Mouse (Mus musculus): Measurements from ENCODE around the gene Tefm. TPM values are rescaled to one million over a fixed set of nuclear protein-coding genes. Genes with fewer than 3 reads are reported as not detected.

Gene Tefm
- total RNA-seq, 2 experiments from 2014 or later, result 3.4 to 5.8 TPM

DNA sequence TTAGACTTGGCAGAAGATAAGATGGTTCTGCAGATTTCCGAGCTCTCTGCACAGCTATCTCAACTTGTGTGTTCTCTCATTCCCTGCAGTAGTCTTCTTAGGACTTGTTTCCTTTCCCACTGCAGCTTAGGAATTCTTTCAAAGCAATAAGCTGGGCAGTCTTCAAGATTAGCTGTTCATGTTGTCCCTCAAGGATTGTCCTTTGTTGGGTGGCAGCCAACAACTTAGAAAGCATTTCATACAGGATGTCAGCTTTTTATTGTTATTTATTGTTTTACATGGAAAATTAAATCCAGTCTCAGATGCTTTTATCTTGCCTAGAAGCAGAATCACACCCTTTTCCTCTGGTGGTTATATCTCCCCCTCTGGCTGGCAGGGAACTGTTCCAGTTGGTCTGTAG lies 25.6 kb downstream of the Tefm start:
- ATAC-seq (replicated peaks; ENCODE audit: low FRiP score, poor library complexity, severe bottlenecking), result no peak

GRCm38 (mm10) chr11:80104407-80104806 lies 37.6 kb downstream of the Tefm start:
- ATAC-seq (replicated peaks; ENCODE audit: low FRiP score, poor library complexity, severe bottlenecking), result no peak

- no peak for ATAC-seq (replicated peaks; ENCODE audit: low FRiP score, poor library complexity, severe bottlenecking)
These were observed 40.7 kb downstream of the Tefm start for GRCm38 (mm10) chr11:80101298-80101697.

GRCm38 (mm10) chr11:80098444-80099056 lies 43.4 kb downstream of the Tefm start:
- ATAC-seq (replicated peaks; ENCODE audit: low FRiP score, poor library complexity, severe bottlenecking), result no peak

DNA sequence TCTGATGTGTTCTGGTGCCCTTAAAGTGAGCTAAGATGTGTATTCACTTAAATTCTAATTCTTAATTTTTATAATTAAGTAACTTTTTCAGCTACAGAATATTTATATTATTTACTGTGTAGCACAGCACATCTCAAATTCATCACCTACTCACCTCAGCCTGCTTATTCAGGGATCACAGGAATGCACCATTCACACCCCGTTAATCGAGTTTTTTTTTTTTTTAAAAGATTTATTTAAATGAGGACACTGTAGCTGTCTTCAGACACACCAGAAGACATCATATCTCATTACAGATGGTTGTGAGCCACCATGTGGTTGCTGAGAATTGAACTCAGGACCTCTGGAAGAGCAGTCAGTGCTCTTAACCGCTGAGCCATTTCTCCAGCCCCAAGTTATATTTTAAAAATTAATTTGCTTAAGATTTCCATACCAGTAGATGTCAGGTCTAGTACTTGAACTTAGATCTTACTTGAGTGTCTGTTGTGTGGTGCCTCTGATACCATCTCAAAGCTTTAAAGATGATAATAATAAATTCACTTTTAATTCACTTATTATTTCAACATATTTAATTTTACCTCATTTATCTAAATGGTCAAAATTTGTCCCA lies 51.3 kb downstream of the Tefm start:
- ATAC-seq (replicated peaks; ENCODE audit: low FRiP score, poor library complexity, severe bottlenecking), result no peak

DNA sequence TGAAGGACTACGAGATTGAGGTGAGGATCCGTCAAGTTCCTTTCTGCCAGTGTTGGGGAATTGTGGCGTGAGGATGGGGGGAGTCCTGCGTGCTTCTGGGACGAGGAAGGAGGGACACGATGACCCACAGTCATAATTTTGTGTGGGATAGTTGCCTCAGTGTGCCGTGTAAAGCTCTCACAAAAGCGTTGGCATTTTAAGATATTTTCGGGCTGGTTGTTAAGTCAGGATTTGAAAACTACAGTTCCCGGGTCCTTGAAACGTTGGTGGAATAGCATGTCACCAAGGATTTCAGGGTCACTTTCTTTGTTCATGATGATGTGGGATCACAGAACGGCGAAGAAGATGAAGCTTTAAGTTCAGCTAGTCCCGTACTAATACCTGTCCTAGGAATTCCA lies 52.2 kb downstream of the Tefm start:
- 0 out of 2 replicates have a peak, but pooled peaks have one; percentile 5 for ATAC-seq (replicated peaks; ENCODE audit: low FRiP score, poor library complexity, severe bottlenecking)

DNA sequence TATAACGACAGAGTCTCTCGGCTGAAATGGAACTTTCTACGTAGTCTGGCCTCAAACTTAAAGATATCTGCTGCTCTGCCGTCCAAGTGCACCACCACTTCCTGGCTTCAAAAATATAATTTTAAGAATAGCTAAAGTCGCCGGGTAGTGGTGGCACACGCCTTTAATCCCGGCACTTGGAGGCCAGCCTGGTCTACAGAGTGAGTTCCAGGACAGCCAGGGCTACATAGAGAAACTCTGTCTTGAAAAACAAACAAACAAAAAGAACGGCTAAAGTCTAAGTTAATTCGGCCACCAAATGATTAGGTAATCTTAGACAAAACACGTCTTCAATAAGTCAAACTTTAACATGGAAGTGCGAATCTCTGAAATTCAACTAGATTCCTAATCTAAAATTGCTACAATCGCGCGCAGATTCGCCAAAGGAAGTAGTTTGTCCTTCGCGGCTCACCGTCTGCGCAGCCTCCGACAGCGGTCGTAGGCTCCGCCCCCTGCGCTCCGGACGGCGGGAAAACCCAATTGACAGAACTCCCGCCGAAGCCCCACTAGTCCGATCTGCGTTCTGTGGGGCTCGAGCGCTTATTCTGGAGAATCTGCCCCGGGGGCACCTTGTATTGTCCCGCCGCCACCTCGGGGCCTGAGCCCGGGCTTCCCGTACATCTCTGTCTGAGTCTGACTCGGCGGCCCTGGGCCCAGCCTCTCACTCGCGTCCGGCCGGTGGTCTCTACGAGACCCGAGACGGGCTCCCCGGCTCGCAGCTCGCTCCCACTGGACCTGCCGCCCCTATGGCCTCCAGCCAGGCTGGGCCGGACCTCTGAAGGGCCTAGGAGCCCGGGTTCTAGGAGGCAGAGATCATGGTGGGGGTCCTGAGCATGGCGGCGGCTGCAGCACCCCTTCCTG lies 52.8 kb downstream of the Tefm start, which contains the start of gene Atad5:
TSS of gene Atad5 (plus strand) at position 484 of the 900 bp plus-strand sequence.
- peak; percentile 88 for ATAC-seq (replicated peaks; ENCODE audit: low FRiP score, poor library complexity, severe bottlenecking)

DNA sequence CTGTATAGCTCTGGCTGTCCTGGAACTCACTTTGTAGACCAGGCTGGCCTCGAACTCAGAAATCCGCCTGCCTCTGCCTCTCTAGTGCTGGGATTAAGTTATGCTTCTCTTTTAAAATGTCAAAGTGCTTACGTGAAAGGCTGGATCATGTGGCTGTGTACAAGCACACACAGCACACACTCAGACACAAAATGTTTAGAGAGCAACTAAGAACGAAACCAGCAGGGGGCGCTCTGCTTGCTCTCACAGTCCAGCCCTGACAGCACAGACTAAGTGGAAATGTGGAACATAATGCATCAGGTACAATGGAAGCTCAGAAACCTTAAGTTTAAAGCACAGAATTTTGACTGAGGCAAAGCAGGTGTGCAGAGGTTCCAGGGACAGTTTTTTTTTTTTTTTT lies 55.1 kb downstream of the Tefm start:
- peak; percentile 78 for ATAC-seq (replicated peaks; ENCODE audit: low FRiP score, poor library complexity, severe bottlenecking)

Other genes starting within 250 kb of the Tefm start
- 8.3 and 20.5 TPM in 2 replicates for gene Utp6, start 179.8 kb downstream of the Tefm start, total RNA-seq (2015; ENCODE audit: low replicate concordance)
- gene Utp6, start 179.8 kb downstream of the Tefm start, total RNA-seq (2017; ENCODE audit: low replicate concordance), result 12.3 and 12.8 TPM in 2 replicates
- 146 and 189 TPM in 2 replicates for gene Suz12, start 149.1 kb downstream of the Tefm start, total RNA-seq (2015; ENCODE audit: low replicate concordance)
- gene Suz12, start 149.1 kb downstream of the Tefm start, total RNA-seq (2017; ENCODE audit: low replicate concordance), result 117 and 168 TPM in 2 replicates
- gene Crlf3, start 61.2 kb downstream of the Tefm start, total RNA-seq (2015; ENCODE audit: low replicate concordance), result 67.0 and 103 TPM in 2 replicates
- 92.1 and 92.8 TPM in 2 replicates for gene Crlf3, start 61.2 kb downstream of the Tefm start, total RNA-seq (2017; ENCODE audit: low replicate concordance)
- 89.0 and 95.2 TPM in 2 replicates for gene Atad5, start 52.8 kb downstream of the Tefm start, total RNA-seq (2015; ENCODE audit: low replicate concordance)
- gene Atad5, start 52.8 kb downstream of the Tefm start, total RNA-seq (2017; ENCODE audit: low replicate concordance), result 80.3 and 86.0 TPM in 2 replicates
- 2.5 TPM in 1 of 2 replicates, not detected in the other for gene Adap2, start 11.9 kb upstream of the Tefm start, total RNA-seq (2015; ENCODE audit: low replicate concordance)
- 1.5 and 1.8 TPM in 2 replicates for gene Adap2, start 11.9 kb upstream of the Tefm start, total RNA-seq (2017; ENCODE audit: low replicate concordance)
- gene Rnf135, start 41.7 kb upstream of the Tefm start, total RNA-seq (2015; ENCODE audit: low replicate concordance), result 1.7 and 3.6 TPM in 2 replicates
- 1.5 TPM in 1 of 2 replicates, not detected in the other for gene Rnf135, start 41.7 kb upstream of the Tefm start, total RNA-seq (2017; ENCODE audit: low replicate concordance)
- gene Rhot1, start 66.8 kb upstream of the Tefm start, total RNA-seq (2015; ENCODE audit: low replicate concordance), result 10.1 and 14.4 TPM in 2 replicates
- gene Rhot1, start 66.8 kb upstream of the Tefm start, total RNA-seq (2017; ENCODE audit: low replicate concordance), result 3.4 and 10.5 TPM in 2 replicates
- gene Rhbdl3, start 158.7 kb upstream of the Tefm start, total RNA-seq (2015; ENCODE audit: low replicate concordance), result not detected in 2 replicates
- gene Rhbdl3, start 158.7 kb upstream of the Tefm start, total RNA-seq (2017; ENCODE audit: low replicate concordance), result not detected in 2 replicates
- 5.8 and 7.5 TPM in 2 replicates for gene 5730455P16Rik, start 235.9 kb upstream of the Tefm start, total RNA-seq (2015; ENCODE audit: low replicate concordance)
- 4.5 and 5.8 TPM in 2 replicates for gene 5730455P16Rik, start 235.9 kb upstream of the Tefm start, total RNA-seq (2017; ENCODE audit: low replicate concordance)
- gene Zfp207, start 241.1 kb upstream of the Tefm start, total RNA-seq (2015; ENCODE audit: low replicate concordance), result 426 and 462 TPM in 2 replicates
- gene Zfp207, start 241.1 kb upstream of the Tefm start, total RNA-seq (2017; ENCODE audit: low replicate concordance), result 295 and 332 TPM in 2 replicates